Mouse (Mus musculus): ENCODE measurements around the gene Sptbn2. TPM values are rescaled to one million over a fixed set of nuclear protein-coding genes. Genes with fewer than 3 reads are reported as not detected.
A peak's percentile ranks its signal among the peaks of the same experiment; 100 is the strongest.
"Not testable (repeated sequence)": the region's sequence is repeated elsewhere in the genome, so short reads cannot be mapped to it uniquely, and the experiment has no call there.

Sptbn2 gene
- total RNA-seq, 2 experiments from 2014 or later: 0.08 to 0.31 TPM

GRCm38 (mm10) chr19:4720671-4721244 lies 9.8 kb downstream of the Sptbn2 start:
- no peak for DNase-seq

GRCm38 (mm10) chr19:4729186-4729585 lies 18.2 kb downstream of the Sptbn2 start:
- DNase-seq: no peak

GRCm38 (mm10) chr19:4733052-4733451 lies 22.1 kb downstream of the Sptbn2 start:
- no peak for DNase-seq

GRCm38 (mm10) chr19:4737866-4738265 lies 26.9 kb downstream of the Sptbn2 start:
- no peak for DNase-seq

GRCm38 (mm10) chr19:4739053-4739452 lies 28.1 kb downstream of the Sptbn2 start:
- DNase-seq: no peak

GRCm38 (mm10) chr19:4739762-4740161 lies 28.8 kb downstream of the Sptbn2 start:
- no peak for DNase-seq

- no peak for DNase-seq
Measured at GRCm38 (mm10) chr19:4741482-4741881, 30.5 kb downstream of the Sptbn2 start.

- DNase-seq: no peak
Measured at GRCm38 (mm10) chr19:4742229-4742628, 31.3 kb downstream of the Sptbn2 start.

- no peak for DNase-seq
Measured at GRCm38 (mm10) chr19:4743524-4743923, 32.6 kb downstream of the Sptbn2 start.

GRCm38 (mm10) chr19:4744026-4744425 lies 33.1 kb downstream of the Sptbn2 start:
- DNase-seq: no peak

- no peak for DNase-seq
Measured at GRCm38 (mm10) chr19:4745057-4745456, 34.1 kb downstream of the Sptbn2 start.

GRCm38 (mm10) chr19:4745681-4746080 lies 34.7 kb downstream of the Sptbn2 start:
- no peak for DNase-seq

- peak; percentile 65 for DNase-seq
Measured at GRCm38 (mm10) chr19:4746611-4747010, 35.6 kb downstream of the Sptbn2 start.

GRCm38 (mm10) chr19:4747631-4748312 lies 36.8 kb downstream of the Sptbn2 start:
- no peak for DNase-seq

- DNase-seq: no peak
Measured at GRCm38 (mm10) chr19:4748493-4748892, 37.5 kb downstream of the Sptbn2 start.

- DNase-seq: no peak
Measured at GRCm38 (mm10) chr19:4749975-4750374, 39.0 kb downstream of the Sptbn2 start.

GRCm38 (mm10) chr19:4755565-4756192 lies 44.7 kb downstream of the Sptbn2 start:
- peak; percentile 80 for DNase-seq

GRCm38 (mm10) chr19:4756193-4756911 lies 45.4 kb downstream of the Sptbn2 start, which contains the start of gene Rbm4b:
TSS of gene Rbm4b (plus strand) at chr19:4756497.
- DNase-seq: peak; percentile 97

- DNase-seq: no peak
Measured at GRCm38 (mm10) chr19:4756921-4757320, 46.0 kb downstream of the Sptbn2 start.

- not testable (repeated sequence) for DNase-seq
Measured at GRCm38 (mm10) chr19:4760544-4760943, 49.6 kb downstream of the Sptbn2 start.

- no peak for DNase-seq
Measured at GRCm38 (mm10) chr19:4762876-4763275, 51.9 kb downstream of the Sptbn2 start.

GRCm38 (mm10) chr19:4767507-4768148 lies 56.7 kb downstream of the Sptbn2 start:
- no peak for DNase-seq
